Mouse (Mus musculus): ENCODE results near the gene Fam213a.
"Not testable (repeated sequence)": the region's sequence is repeated elsewhere in the genome, so short reads cannot be mapped to it uniquely, and the experiment has no call there.

The Fam213a gene

DNA sequence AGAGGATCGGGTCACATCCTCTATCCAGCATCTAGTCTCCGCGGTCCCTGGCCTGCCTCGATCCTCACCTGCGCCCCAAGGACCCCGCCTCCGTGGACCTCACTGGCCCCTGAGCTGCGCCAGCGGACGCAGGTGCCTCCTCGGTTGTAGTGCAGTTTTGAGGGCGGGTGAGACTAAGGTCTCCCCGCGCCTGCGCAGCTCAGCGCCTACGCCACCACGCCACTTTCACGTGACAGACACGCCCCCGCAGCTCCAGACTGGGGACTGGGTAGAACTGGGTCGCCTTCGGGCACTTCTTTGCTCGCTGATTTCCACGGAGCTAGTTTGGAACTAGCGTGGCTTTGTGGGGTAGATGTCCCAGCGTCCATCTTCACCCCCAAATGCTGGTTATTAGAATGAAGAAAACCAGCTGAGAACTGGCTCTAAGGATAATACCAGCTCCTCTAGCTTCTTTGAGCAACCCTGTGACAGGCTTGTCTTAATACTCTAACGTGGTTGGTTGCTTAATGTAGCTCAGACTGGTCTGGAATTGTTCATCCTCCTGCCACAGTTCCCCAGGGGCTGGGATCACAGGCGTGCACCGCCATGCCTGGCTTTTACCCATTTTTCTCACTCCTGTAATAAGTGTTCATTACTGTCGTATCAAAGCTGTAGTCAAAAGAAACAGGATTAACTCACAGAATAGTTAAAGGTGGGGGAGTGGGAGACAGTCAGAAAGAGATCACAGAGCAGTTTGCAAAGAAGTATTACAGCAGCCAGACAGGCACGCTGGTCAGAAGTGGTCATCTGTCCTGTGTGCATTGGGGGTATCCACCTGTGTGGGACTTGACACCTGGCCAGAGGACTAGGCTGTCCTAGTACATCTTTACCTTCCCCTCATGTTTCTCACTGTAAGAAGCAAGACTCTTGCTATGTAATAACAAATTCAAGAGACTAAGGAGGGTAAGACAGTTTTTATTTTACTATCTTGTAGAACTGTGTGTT is at the start of gene Fam213a:
Gene Fam213a (minus strand): TSS at position 159 of the 984 bp plus-strand sequence.
- peak; percentile 82 to 85 for DNase-seq

- DNase-seq, result not testable (repeated sequence)
Observed at GRCm38 (mm10) chr14:41053190-41053589, 39.6 kb upstream of the Fam213a start.

- no peak for DNase-seq
Observed at GRCm38 (mm10) chr14:41052481-41052880, 38.9 kb upstream of the Fam213a start.

- no peak for DNase-seq
Observed at GRCm38 (mm10) chr14:41050471-41050870, 36.9 kb upstream of the Fam213a start.

DNA sequence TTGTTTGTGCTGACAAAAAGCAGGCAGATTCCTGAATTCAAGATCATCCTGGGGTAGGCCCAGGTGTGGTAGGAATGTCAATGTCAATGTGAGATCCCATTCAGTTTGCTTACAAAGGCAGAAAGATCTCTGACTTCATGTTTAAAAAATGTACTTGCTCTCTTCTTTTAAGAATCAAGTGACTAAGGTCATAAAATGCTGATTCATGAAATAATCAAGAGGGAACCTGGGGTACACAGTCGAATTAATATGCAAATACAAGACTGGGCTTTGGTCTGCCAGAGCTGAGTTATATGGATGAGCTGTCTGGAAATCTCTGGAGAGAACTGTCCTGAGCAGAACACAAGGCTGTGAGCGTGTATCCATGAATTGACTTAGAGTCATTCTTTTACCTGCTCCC is 33.8 kb upstream of the Fam213a start:
- no peak for DNase-seq

- no peak for DNase-seq
Observed at GRCm38 (mm10) chr14:41035146-41035798, 21.7 kb upstream of the Fam213a start.

DNA sequence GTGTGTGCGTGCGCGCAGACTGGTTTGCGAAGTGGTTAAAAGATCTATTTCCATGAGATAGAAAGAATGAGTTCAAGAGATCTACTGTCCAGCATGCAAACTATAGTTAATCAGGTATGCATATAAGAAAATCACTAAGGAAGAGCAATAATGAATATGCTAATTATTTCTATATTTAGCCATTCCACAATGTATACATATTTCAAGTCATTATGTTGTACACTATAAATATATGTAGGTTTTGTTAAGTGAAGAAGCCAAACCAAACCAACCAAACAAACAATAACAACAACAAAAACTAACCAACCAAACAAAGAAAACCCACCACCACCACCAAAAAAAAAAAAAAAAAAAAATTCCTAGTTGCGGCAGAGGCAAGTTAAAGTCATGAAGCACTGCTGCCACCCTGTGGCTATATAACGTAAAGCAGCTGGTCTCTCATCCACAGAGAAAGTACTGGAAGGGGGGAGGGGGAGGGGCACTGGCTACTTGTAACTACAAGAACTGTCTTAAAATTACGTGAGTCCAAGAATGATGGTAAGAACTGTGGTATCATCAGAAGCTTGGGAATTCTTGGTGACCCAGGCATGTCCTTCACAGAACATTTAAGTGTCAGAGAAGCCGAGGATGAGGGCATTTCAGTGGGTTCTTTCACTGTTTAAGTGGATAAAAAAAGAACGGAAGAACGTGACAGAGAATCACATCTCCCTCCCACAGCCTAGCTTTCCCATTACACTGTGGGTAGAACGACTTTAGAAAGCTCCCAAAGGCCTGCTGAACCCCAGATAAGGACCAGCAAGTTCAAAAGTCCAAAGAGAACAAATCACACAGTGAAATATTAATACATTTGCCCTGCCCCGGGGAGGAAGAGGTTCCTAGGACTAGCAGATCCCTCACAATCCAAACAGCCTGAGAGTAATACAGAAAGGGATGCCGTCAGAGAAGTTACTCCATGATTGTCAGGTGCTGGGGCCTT is 19.8 kb upstream of the Fam213a start:
- DNase-seq, result peak; percentile 34 to 37

GRCm38 (mm10) chr14:41030989-41031513 is 17.5 kb upstream of the Fam213a start:
- no peak for DNase-seq

DNA sequence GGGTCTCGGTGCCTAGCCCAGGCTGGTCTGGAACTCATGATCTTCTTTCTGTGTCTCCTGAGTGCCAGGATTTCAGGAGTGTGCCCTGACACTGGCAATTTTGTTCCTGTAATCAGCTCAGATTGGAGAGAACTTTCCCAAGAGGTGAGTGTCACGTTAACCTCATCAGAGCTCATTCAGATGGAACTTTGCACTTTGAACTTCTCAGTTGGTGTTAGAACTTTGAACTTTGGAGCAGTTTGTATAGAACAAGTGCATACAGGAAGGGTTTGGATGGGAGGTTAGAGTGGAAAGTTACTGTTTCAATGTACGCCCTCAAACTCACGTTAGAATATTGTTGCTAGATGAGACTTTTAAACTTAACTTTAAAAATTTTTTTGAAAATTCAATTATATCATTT is 15.7 kb upstream of the Fam213a start:
- no peak for DNase-seq

DNA sequence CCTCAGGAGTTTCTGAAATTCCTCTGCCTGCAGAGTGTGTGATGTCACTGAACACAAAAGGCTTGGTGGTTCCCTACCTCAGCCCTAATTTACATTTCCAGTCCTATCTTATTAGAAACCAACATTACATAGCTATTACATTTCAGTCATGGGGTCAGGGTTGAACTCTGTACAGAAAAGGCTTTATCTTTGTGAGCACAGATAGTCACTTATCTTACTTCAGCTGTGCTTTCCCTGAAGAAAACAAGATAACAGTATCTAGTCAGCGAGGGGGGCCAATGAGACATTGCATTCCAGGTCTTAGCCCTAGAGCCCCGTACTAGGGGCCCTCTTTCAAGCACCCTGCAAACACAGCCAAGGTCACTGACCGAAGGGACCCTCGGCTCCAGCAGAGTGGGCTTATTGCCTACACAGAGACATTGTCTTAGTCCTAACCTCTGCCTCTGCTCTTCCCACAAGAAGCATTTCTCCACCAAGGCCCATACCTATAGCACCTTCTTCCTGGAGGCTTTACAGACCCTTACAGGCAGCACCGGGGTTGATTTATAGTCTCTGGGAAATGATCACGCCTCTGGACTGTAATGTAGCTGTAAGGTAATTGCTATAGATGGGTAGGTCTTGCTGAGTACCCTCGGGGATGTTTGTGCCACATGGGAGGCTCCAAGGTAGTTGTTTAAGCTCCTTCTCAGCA is 12.2 kb upstream of the Fam213a start:
- DNase-seq, result no peak

- DNase-seq, result no peak
Observed at GRCm38 (mm10) chr14:41025087-41025486, 11.5 kb upstream of the Fam213a start.

DNA sequence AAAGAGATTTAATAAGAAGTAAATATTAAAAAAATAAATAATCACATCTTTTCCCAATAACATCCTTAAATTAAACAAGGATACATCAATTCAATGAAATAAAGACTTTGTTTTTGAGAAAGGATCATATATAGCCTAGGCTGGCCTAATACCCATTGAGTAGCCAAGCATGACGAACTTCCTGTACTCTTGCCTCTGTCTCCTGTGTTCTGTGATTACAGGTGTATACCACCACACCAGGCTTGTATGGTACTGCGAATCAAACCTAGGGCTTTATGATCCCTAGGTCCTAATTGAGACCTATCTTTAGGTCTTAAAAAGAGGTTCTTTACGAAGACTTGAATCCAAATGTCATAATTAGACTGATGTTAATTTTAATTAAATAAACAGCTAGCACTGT is 7.7 kb upstream of the Fam213a start:
- no peak for DNase-seq

DNA sequence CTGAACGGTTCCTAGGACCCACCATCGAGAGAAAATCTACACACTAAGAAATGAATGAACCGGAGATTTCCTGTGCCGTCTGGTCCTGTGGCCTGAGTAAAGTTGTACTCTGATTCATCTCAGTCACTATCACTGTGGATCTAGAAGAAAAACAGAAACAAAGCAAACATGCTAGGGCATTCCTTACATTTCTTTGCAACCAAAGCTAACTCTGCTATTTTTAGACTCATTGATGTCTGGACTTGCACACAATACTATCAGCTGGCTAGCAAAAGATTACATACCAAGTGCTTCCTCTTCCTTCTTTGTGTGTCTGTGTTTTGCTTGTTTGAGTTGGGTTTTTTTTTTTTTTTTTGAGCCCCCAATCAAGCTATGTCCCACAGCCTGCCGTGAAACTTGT is 3.9 kb upstream of the Fam213a start:
- DNase-seq, result no peak

GRCm38 (mm10) chr14:41014701-41015240 is 1.2 kb upstream of the Fam213a start:
- no peak for DNase-seq

DNA sequence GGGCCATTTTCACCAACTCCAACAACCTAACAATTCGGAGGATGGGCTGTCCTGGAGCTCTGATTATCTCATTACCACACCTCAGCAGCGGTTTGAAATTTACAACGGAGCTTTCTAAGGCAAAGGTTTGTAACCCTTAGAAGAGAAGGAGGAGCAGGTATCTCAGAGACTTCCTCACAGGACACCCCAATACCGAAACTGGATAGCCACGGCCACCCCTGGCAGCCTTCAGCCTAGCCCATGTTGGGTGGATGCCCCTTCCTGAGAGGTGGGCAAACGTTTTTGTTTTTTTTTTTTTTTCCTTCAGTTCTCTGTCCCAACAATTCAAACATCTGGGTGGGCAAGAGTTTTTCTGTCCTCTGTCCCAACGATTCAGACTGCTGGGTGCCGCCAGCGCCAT is 445 bp downstream of the Fam213a start:
- peak in 1 of 2 experiments; percentile 9 for DNase-seq

DNA sequence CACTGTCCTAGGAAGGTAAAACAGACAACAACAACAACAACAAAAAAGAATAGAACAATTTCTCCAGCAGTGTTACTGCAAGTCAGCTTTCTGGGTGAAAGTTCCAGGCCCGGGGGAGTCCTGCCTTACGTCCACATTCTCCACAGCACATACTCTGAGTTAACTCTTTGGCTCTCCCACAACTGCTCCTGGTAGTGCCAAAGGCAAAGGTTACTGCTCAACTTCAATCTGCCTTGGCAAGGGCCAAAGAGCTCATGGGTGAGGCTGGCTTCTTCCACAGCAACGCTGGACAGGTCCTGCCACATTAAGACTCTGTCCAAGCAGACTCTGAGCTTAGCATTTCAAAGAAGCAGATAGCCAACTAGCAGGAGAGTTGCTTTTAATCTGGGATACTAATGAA is 1.7 kb downstream of the Fam213a start:
- DNase-seq, result no peak

DNA sequence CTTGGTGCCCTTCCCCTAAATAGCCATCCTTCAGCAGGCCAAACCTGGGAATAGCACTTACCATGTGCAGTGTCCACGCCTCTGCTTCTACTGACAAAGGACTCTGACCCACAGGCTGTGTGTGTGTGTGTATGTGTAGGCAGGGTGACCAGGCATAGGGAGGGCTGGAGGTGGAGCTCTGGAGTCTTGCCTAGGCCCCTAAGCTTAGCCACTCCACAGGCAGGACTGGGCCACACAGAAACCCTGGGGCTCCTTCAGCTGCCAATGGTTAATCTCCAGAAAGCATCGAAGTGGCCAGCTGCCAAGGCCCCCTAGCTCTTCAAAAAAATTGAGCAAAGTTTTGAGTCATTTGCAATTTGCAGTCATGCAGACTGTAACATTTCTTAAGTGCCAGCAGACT is 5.5 kb downstream of the Fam213a start:
- no peak for DNase-seq

DNA sequence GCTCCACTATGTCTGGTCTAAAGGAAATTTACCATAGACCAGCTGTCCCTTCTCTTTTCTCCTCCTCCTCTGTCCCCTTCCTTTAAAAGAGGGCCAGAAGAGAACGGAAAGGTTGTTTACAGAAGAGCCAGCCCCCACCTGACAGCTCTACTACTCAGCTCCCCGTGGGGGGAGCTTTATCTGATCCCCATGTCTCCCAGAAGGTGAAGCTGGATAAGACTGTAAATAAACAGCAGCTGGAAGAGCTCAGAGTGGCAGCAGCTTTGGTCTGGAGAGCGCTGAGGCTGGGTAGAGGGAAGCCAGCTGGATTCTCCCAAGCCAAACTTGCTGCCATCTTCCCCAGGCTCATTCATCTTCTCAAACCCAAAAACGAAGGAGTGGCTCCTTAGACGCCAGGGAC is 5.9 kb downstream of the Fam213a start:
- no peak for DNase-seq

DNA sequence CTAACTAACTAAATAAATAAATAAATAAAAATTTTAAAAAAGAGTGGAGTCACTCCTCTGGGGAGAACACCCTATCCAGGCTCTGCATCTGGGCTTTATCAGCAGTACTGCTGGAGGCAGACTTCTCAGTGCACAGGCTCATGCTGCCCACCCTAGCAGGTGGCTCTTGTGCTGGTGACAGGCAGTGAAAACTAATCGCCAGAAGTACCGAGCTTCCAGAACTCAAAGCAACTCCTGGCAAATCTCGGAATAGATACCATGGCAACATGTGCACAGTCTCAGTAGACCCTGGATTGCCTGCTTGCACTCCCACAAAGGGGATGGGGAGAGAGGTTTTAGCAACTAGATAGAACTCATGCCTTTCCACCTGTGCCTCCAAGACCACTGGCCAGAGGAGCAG is 6.7 kb downstream of the Fam213a start:
- no peak for DNase-seq

DNA sequence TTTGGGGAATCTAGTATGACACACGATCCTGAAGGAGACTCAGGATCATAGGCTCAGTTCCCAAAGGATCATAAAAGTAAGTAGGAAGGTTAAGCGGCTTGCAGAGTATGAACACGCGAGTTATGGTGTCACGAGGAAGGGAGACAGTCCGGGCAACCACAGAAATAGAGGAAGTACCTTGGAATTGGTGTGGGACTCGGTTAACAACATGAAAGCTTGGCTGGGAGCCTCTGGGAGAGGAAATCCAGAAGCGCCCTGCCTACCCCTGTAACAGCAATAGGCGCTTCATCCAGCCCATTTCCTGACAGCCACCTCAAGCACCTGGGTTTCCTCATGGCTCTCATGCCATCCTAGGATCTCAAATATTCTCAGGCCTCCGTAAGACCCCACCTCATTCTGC is 7.3 kb downstream of the Fam213a start:
- no peak for DNase-seq

DNA sequence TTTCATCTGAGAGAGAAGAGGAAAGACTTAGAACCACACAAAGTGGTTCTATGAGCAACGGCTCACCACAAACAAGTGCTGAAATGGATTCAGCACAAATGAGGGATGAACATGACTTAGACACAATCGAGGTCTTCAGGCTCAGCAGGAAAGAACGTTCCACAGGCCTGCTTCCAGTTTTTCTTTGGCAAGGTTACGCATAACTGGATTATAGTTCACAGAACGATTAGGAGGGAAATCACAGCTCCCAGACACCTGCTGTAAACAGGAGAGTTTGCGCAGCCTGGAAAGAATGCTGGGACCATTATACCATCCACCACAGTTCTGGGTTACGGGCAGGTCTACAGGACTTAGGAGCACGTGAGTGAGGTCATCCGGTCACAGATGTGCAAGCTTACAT is 7.9 kb downstream of the Fam213a start:
- DNase-seq, result no peak

Measured in thymus, adult 18-20 months (tissue).